Comparison of ENCODE assay signal across 10 mouse cellular contexts in the genomic region with DNA sequence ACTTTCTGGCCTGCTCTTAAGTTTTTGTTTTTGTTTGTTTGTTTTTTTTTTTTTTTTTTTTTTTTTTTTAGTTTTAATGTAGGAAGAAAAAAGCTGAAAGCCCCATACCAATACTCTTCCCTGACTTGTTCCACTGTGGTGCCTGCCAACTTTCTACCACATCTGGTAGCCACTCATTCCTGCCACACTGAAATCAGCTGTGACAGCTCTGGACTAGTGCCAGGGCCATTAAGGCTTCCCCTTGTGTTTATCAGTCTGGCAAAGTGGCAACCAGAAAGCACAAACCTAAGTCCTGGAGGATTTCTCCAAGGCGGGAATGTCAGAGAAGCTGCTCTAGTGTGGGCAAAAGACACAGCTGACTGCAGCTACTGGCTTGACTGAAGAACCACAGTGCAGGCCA. TPM values are rescaled to one million over a fixed set of nuclear protein-coding genes. Genes with fewer than 3 reads are reported as not detected.
A peak's percentile ranks its signal among the peaks of the same experiment; 100 is the strongest.
DNase-seq lines count a peak whose midpoint lies in the region; ATAC-seq lines count a peak whose summit lies in the region.
"Had no signal": no experiment of that assay in that cellular context is flagged by ENCODE, and none has a peak within 500 bp of the region (broad histone marks: within the 10 kb centered on the region; RNA-seq: fewer than 3 reads in every experiment).

No protein-coding gene starts in this region.

- ATAC-seq in midbrain, embryonic 13.5 days, result no peak
- no peak for ATAC-seq in midbrain, embryonic 16.5 days
- no peak for ATAC-seq in erythroid progenitor cell, adult 5-6 weeks (replicated peaks; ENCODE audit: low FRiP score, poor library complexity, severe bottlenecking)

- no peaks in the 10 kb centered on the region for H3K27me3 ChIP-seq in midbrain, embryonic 13.5 days
- no peaks in the 10 kb centered on the region for H3K27me3 ChIP-seq in midbrain, embryonic 16.5 days (ENCODE audit: control insufficient read depth, insufficient read depth, low read depth, low read length)
- H3K27me3 ChIP-seq: liver, embryonic 13.5 days; neural tube, embryonic 12.5 days had no signal

- H3K4me3 ChIP-seq in midbrain, embryonic 13.5 days (replicated peaks), result no peak overlapping the region
- no peak overlapping the region for H3K4me3 ChIP-seq in midbrain, embryonic 16.5 days (ENCODE audit: low read depth, low read length)
- H3K4me3 ChIP-seq: liver, embryonic 13.5 days; neural tube, embryonic 12.5 days had no signal

- no peaks in the 10 kb centered on the region for H3K4me1 ChIP-seq in midbrain, embryonic 13.5 days (replicated peaks)
- H3K4me1 ChIP-seq in midbrain, embryonic 16.5 days (ENCODE audit: control insufficient read depth, insufficient read depth, low read length), result no peaks in the 10 kb centered on the region
- H3K4me1 ChIP-seq: liver, embryonic 13.5 days; neural tube, embryonic 12.5 days had no signal

- peaks cover 87% of the 10 kb centered on the region for H3K36me3 ChIP-seq in midbrain, embryonic 13.5 days
- H3K36me3 ChIP-seq in midbrain, embryonic 16.5 days (ENCODE audit: control insufficient read depth, insufficient read depth, low read length), result peaks cover 53% of the 10 kb centered on the region

- no peak overlapping the region for H3K4me2 ChIP-seq in midbrain, embryonic 13.5 days (replicated peaks)
- no peak overlapping the region for H3K4me2 ChIP-seq in midbrain, embryonic 16.5 days (ENCODE audit: low read length)
- H3K4me2 ChIP-seq: liver, embryonic 13.5 days; neural tube, embryonic 12.5 days had no signal

- WGBS in midbrain, embryonic 13.5 days, result 67% methylated on average over 1 of the region's 1 CpGs
- 56% methylated on average over 1 of the region's 1 CpGs for WGBS in midbrain, embryonic 16.5 days

- intact Hi-C loops in heart, postnatal 25 days (cut with DNase I), result no loop called here

- H3K9me3 ChIP-seq in midbrain, embryonic 13.5 days, result no peaks in the 10 kb centered on the region
- H3K9me3 ChIP-seq in midbrain, embryonic 16.5 days (replicated peaks; ENCODE audit: control insufficient read depth, low read length, poor library complexity, severe bottlenecking), result no peaks in the 10 kb centered on the region
- H3K9me3 ChIP-seq: liver, embryonic 13.5 days; neural tube, embryonic 12.5 days had no signal

- peak; percentile 60 to 67 for DNase-seq in heart, adult 18-20 months
- DNase-seq in heart, postnatal 25 days (ENCODE audit: low spot score), result no peak
- DNase-seq in adrenal gland, postnatal 36 days, result peak; percentile 35 to 45
- peak; percentile 67 for DNase-seq in heart, postnatal 4 days
- DNase-seq in thymus, postnatal 4 days, result no peak
- DNase-seq: liver, embryonic 13.5 days had no signal

- H3K27ac ChIP-seq in midbrain, embryonic 13.5 days, result peak overlapping the region; percentile 0; the same call in 1 of the 2 replicates
- no peak overlapping the region for H3K27ac ChIP-seq in midbrain, embryonic 16.5 days (ENCODE audit: low read length)
- H3K27ac ChIP-seq: liver, embryonic 13.5 days; neural tube, embryonic 12.5 days had no signal

- H3K9ac ChIP-seq in midbrain, embryonic 13.5 days (replicated peaks), result no peak overlapping the region
- H3K9ac ChIP-seq in midbrain, embryonic 16.5 days (ENCODE audit: low read depth, low read length), result no peak overlapping the region
- H3K9ac ChIP-seq: liver, embryonic 13.5 days; neural tube, embryonic 12.5 days had no signal

RNA-seq across cellular contexts. Expression of gene Acp6, which starts 55.9 kb away (rescaled TPM):
- 10 to 100 TPM; 30.7 to 31.3 TPM for total RNA-seq in heart, adult 18-20 months (2021)
- total RNA-seq in heart, postnatal 25 days (2021), result 10 to 100 TPM; 31.3 to 34.5 TPM
- polyA plus RNA-seq in midbrain, embryonic 13.5 days (2015; fragmentation: Nextera tagmentation; extraction: Ambion mirVana), result 15.2 and 19.0 TPM in 2 replicates
- polyA plus RNA-seq in midbrain, embryonic 16.5 days (2015; fragmentation: Nextera tagmentation; extraction: Ambion mirVana), result 17.9 and 24.8 TPM in 2 replicates
- 10 to 100 TPM; 41.8 to 46.9 TPM for total RNA-seq in adrenal gland, postnatal 36 days (2021)
- total RNA-seq in heart, postnatal 4 days (2021), result 10 to 100 TPM; 32.5 to 33.8 TPM
- total RNA-seq in erythroid progenitor cell, adult 5-6 weeks (2015; ENCODE audit: low replicate concordance), result 8.3 and 13.8 TPM in 2 replicates
- total RNA-seq in erythroid progenitor cell, adult 5-6 weeks (2017; ENCODE audit: low replicate concordance), result 7.2 and 9.9 TPM in 2 replicates

Comparison
In these comparisons a context has a peak if more than half of its experiments do, and no peak if none do; other contexts are left out.
1. DNase-seq: peak in heart, adult 18-20 months (2 of 2), adrenal gland, postnatal 36 days (2 of 2) and heart, postnatal 4 days (single experiment); none in heart, postnatal 25 days (single experiment) and thymus, postnatal 4 days (single experiment).